Mouse (Mus musculus) lung, embryonic 15.5 days (tissue): ENCODE measurements around the gene Tmprss4. TPM values are rescaled to one million over a fixed set of nuclear protein-coding genes. Genes with fewer than 3 reads are reported as not detected.

ENCODE experiments used
- ATAC-seq: fragments of 200-750 bp; cut with Nextera tagmentation; 2 replicates; pipeline ENCODE4 v1.8.0; 2017; ENCODE audit warnings: moderate number of reproducible peaks, borderline replicate concordance; ENCODE audit not compliant: low FRiP score, low TSS enrichment; ENCODE audit errors: extremely low read depth
- H3K27ac ChIP-seq: fragments of 300-500 bp; sonication (generic); 2 replicates; pipeline ENCODE4 v1.5.1; 2015; ENCODE audit warnings: moderate library complexity, mild to moderate bottlenecking, inconsistent platforms
- H3K27me3 ChIP-seq: fragments of 300-500 bp; sonication (generic); 2 replicates; pipeline ENCODE4 v1.6.1; 2015; ENCODE audit warnings: inconsistent platforms
- H3K36me3 ChIP-seq: fragments of 300-500 bp; sonication (generic); 2 replicates; pipeline ENCODE4 v1.6.1; 2015; ENCODE audit warnings: inconsistent platforms
- H3K4me1 ChIP-seq: fragments of 300-500 bp; sonication (generic); 2 replicates; pipeline ENCODE4 v1.6.1; 2015; ENCODE audit warnings: inconsistent platforms
- H3K4me2 ChIP-seq: fragments of 300-500 bp; sonication (generic); 2 replicates; pipeline ENCODE4 v1.6.1; 2015; ENCODE audit warnings: inconsistent platforms, mild to moderate bottlenecking, moderate library complexity
- H3K4me3 ChIP-seq: fragments of 300-500 bp; sonication (generic); 2 replicates; pipeline ENCODE4 v1.5.1; 2015; ENCODE audit warnings: mild to moderate bottlenecking, inconsistent platforms
- H3K9ac ChIP-seq: fragments of 300-500 bp; sonication (generic); 2 replicates; pipeline ENCODE4 v1.6.1; 2015; ENCODE audit warnings: inconsistent platforms
- H3K9me3 ChIP-seq: fragments of 300-500 bp; sonication (generic); 2 replicates; pipeline ENCODE4 v1.6.1; 2016; ENCODE audit warnings: inconsistent platforms
- WGBS: fragments of 180-500 bp; shearing (Covaris S2); methylation state at CpG from one replicate; pipeline ENCODE4 v1.1.7; 2015; 5-methylcytosine and 5-hydroxymethylcytosine counted together
- polyA plus RNA-seq: library from polyadenylated mRNA; unstranded; fragments of >200 nt; fragmentation: Nextera tagmentation; extraction: Ambion mirVana; gene quantifications from 2 replicates; pipeline ENCODE4 v1.2.1, GENCODE M21; 2015

The Tmprss4 gene
- polyA plus RNA-seq, 1 experiment from 2014 or later, result 2.6 TPM

DNA sequence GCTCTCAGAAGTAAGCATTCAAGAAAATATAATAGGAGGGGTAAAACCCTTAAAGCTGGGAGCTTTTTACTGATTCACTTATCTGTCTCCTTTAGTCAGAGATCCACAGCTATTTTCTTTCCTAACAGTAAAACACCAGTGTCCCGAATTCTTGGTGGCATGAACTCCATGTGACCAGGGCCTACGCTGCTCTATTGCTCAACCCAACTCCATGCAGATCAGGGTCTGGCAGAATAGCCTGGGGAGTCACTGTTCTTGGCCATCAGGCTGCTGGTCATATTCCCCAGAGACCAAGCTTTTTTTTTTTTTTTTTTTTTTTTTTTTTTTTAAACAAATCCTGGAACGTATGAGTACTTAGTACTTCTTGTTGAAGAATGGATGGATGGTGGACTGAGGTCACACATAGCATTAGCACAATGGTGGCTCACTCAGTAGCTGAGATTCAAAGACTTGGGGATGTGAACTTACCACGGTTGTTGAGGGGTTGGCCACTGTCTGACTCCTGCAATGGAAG is 14.2 kb downstream of the Tmprss4 start:
- H3K27ac ChIP-seq, result no peak overlapping the region
- WGBS, result 65% methylated on average over 4 of the region's 4 CpGs
- no peak overlapping the region for H3K4me3 ChIP-seq
- no peak overlapping the region for H3K9ac ChIP-seq
- no peaks in the 10 kb centered on the region for H3K36me3 ChIP-seq
- H3K27me3 ChIP-seq, result no peaks in the 10 kb centered on the region
- no peak overlapping the region for H3K4me2 ChIP-seq
- ATAC-seq, result no peak
- no peaks in the 10 kb centered on the region for H3K4me1 ChIP-seq
- no peaks in the 10 kb centered on the region for H3K9me3 ChIP-seq

DNA sequence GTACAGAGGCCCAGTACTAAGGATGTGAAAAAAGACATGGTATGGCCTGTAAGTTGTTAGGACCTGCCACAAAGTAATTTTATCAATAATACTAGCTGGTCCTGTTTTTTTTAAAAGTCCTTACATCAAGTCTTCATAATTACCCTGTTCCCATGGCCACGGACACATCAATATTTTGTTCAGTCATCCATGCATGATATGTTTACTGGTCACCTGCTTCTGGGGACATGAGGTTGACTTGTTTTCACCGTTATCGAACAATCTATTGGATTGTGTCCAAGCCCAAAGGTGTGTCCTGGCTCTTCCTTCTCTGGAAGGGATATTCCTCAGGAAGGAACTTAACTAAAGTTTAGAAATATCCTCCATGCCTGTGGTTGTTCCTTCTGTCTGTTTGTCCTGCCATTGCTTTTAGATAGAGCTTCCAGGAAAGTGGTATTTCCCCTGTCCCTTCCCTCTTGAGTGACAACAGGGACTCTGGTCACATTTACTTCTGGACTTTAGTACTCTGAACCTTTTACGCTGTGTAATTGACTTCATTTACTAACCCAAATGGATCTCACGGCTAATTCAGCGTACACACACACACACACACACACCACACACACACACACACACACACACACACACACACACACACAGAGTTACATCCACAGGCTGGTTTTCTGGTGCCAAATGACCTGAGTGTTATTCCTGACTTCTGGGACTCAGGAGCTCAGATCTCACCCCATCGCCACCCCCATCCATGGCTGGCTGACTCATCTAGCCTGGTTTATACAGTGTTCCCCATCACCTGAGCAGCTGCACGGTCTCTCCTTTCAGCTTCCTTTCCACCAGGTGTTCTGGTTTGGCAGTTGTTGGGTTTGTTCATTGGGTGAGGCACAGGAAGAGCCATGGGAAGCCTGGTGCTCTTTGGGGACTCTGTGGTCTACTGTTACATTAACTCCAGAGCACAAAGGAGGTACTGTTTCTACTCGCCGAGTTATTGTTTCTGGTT is 15.0 kb downstream of the Tmprss4 start:
- H3K27ac ChIP-seq, result no peak overlapping the region
- ATAC-seq, result no peak

DNA sequence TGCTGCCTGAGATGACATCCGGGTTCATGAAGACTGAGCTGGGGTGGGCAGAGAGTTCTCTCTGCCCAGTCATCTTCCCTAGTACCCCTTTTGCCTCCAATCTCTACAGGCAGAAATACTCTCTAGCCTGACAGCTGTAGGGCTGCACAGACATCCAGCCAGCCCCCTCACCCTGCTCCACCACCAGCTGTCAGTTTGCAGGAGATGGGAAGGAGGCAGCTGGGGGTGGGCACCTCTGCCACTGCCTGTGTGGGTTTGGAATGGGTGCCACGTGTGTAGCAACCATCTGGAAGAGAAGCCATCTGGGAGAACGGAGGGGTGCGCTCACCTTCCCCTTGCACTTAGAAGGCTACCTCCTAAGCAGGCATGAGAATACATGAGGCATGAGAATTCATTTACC is 18.6 kb downstream of the Tmprss4 start:
- H3K27ac ChIP-seq, result no peak overlapping the region
- no peaks in the 10 kb centered on the region for H3K9me3 ChIP-seq
- no peak overlapping the region for H3K9ac ChIP-seq
- ATAC-seq, result no peak
- no peaks in the 10 kb centered on the region for H3K4me1 ChIP-seq
- no peak overlapping the region for H3K4me3 ChIP-seq
- H3K27me3 ChIP-seq, result no peaks in the 10 kb centered on the region
- WGBS, result 62% methylated on average over 4 of the region's 4 CpGs
- no peak overlapping the region for H3K4me2 ChIP-seq
- H3K36me3 ChIP-seq, result no peaks in the 10 kb centered on the region

More for the DNA sequence above, 15.0 kb downstream of the Tmprss4 start:
- 81% methylated on average over 10 of the region's 10 CpGs for WGBS
- Histone ChIP-seq H3K9me3 (no peaks in the 10 kb centered on the region), H3K4me3 (no peak overlapping the region), H3K27me3 (no peaks in the 10 kb centered on the region), H3K4me1 (no peaks in the 10 kb centered on the region), H3K4me2 (no peak overlapping the region), H3K36me3 (no peaks in the 10 kb centered on the region), H3K9ac (no peak overlapping the region)

DNA sequence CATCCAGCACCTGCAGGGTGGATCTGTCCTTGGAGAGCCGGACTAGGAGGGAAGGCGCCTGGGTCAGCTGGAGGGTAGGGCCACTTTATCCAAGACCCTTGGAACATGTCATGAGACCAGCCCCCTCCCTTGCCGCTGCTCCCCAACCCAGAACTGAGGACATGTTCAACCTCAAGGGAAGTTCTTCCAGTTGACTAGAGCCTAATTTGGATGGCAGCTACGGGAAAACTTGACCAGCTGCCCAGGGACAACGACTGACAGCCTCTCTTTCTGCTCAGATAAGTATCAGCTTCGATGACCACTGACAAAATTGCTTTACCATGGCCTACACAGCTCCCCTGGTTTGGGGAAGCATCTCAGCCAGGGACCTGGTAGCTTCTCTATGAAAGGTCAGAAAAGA is 20.6 kb downstream of the Tmprss4 start:
- WGBS, result 73% methylated on average over 6 of the region's 6 CpGs
- H3K4me1 ChIP-seq, result no peaks in the 10 kb centered on the region
- H3K4me2 ChIP-seq, result no peak overlapping the region
- no peak overlapping the region for H3K27ac ChIP-seq
- H3K27me3 ChIP-seq, result no peaks in the 10 kb centered on the region
- ATAC-seq, result no peak
- no peaks in the 10 kb centered on the region for H3K9me3 ChIP-seq
- H3K9ac ChIP-seq, result no peak overlapping the region
- H3K4me3 ChIP-seq, result no peak overlapping the region
- no peaks in the 10 kb centered on the region for H3K36me3 ChIP-seq

DNA sequence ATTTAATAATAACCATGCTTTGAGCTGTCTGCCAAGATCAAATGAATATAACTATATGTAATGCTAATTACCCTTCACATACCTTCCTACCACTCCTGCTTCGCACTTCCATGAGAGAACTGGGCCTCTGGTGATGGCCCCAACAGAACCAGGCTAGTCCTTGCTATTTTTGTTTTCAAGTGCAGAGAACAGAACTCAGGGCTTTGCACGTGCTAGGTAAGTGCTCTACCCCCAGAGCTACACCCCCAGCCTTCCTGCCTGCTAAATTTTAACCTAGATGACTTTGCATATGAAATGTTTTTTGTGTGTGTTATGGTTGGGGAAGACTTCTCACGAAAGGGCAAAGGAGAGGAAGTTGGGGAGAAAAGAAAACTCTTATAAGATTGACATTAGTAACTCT is 21.4 kb downstream of the Tmprss4 start:
- no peaks in the 10 kb centered on the region for H3K36me3 ChIP-seq
- no peak overlapping the region for H3K4me3 ChIP-seq
- no peaks in the 10 kb centered on the region for H3K9me3 ChIP-seq
- H3K9ac ChIP-seq, result no peak overlapping the region
- no peaks in the 10 kb centered on the region for H3K27me3 ChIP-seq
- no peak overlapping the region for H3K4me2 ChIP-seq
- H3K4me1 ChIP-seq, result no peaks in the 10 kb centered on the region
- ATAC-seq, result no peak
- H3K27ac ChIP-seq, result no peak overlapping the region
- WGBS, result 49% methylated on average over 3 of the region's 3 CpGs

DNA sequence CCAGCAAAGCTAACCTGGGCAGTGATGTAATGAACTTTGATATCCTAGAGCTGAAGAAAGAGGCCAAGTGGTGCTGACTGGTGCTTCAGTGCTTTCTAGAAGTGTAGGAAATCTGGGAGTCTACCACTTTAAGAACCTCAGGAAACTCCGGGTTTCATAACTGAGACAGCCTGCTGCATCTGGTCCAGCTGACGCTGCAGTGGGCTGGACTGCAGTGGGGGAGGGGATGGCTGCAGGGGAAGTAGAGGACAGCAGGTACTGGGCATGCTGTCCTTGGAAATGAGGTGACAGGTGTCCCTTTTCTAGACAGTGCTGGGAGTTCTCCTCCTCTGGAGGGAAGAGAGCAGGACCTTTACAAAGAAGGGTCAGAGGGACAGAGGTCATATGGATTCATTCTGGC is 22.1 kb downstream of the Tmprss4 start, which contains the start of gene BC049352:
Gene BC049352 (plus strand): TSS at position 238 of the 400 bp plus-strand sequence.
- ATAC-seq, result no peak

DNA sequence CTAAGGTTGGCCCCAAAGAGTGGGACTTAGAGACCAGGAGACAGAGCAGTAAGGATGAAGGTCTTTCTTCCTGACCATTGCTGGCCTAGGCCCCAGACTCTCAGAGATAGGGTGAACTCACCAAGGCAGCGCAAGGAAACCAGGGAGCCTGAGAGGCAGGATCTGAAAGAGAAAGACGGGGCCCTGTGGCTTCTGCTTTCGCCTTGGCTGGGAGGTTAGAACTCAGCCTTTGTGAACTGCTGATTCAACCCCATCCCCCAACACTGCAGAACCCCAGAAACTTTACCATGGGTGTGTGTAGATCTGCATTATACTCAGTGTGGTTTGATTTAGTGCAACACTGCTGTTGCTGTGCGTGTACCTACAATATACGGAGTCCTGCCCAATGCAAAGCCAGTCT is 24.6 kb downstream of the Tmprss4 start:
- Histone ChIP-seq H3K9me3 (no peaks in the 10 kb centered on the region), H3K4me2 (no peak overlapping the region), H3K36me3 (no peaks in the 10 kb centered on the region), H3K4me1 (no peaks in the 10 kb centered on the region), H3K27me3 (no peaks in the 10 kb centered on the region), H3K9ac (no peak overlapping the region), H3K27ac (no peak overlapping the region), H3K4me3 (no peak overlapping the region)
- ATAC-seq, result no peak
- 85% methylated on average over 5 of the region's 5 CpGs for WGBS

More for the DNA sequence above, 22.1 kb downstream of the Tmprss4 start, which contains the start of gene BC049352:
- WGBS, result 7% methylated on average over 2 of the region's 2 CpGs
- Histone ChIP-seq H3K27ac (no peak within 1 kb of the TSS), H3K9ac (no peak within 1 kb of the TSS), H3K27me3 (no peaks in the 10 kb centered on the region), H3K9me3 (no peaks in the 10 kb centered on the region), H3K4me2 (no peak within 1 kb of the TSS), H3K4me1 (no peaks in the 10 kb centered on the region), H3K4me3 (no peak within 1 kb of the TSS), H3K36me3 (no peaks in the 10 kb centered on the region)

DNA sequence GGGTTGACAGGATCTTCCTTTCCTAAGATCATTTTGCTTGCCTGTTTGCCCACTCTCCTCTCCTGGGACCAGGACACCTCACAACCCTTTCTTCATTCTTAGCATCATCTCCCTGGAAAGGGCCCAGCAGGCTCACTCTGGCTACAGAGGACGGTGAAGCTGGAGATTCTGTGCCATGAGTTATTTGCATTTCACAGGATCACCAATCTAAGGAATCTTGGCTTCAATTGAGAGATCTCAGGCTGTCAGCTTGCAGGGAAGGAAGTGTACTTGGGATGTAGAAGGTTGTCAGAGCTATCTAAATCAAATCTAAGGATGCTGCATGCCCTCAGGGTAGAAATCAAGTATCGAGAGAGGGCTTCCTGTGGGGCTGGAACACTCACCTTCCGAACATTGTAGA is 30.4 kb downstream of the Tmprss4 start:
- H3K4me3 ChIP-seq, result no peak overlapping the region
- 55% methylated on average over 3 of the region's 3 CpGs for WGBS
- no peaks in the 10 kb centered on the region for H3K36me3 ChIP-seq
- ATAC-seq, result no peak
- H3K27ac ChIP-seq, result no peak overlapping the region
- no peak overlapping the region for H3K9ac ChIP-seq
- H3K9me3 ChIP-seq, result no peaks in the 10 kb centered on the region
- no peak overlapping the region for H3K4me2 ChIP-seq
- H3K4me1 ChIP-seq, result no peaks in the 10 kb centered on the region
- no peaks in the 10 kb centered on the region for H3K27me3 ChIP-seq

DNA sequence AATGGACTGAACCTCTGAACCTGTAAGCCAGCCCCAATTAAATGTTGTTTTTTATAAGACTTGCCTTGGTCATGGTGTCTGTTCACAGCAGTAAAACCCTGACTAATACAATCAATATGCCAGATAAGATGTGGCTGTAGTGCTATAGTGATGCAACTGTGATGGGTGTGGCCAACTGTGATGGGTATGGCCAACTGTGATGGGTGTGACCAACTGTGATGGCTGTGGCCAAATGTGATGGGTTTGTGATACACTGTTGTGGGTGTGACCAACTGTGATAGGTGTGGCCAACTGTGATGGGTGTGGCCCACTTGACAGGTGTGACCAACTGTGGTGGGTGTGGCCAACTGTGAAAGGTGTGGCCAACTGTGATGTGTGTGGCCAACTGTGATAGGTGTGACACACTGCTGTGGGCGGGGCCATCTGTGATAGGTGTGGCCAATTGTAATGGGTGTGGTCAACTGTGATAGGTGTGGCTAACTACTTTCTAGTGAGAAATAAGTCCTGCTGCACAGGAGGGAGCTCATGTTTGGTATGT is 32.8 kb downstream of the Tmprss4 start:
- 81% methylated on average over 1 of the region's 1 CpGs for WGBS
- H3K9ac ChIP-seq, result no peak overlapping the region
- no peak overlapping the region for H3K4me2 ChIP-seq
- no peak for ATAC-seq
- H3K27ac ChIP-seq, result no peak overlapping the region
- H3K4me1 ChIP-seq, result no peaks in the 10 kb centered on the region
- no peaks in the 10 kb centered on the region for H3K36me3 ChIP-seq
- no peaks in the 10 kb centered on the region for H3K9me3 ChIP-seq
- no peaks in the 10 kb centered on the region for H3K27me3 ChIP-seq
- no peak overlapping the region for H3K4me3 ChIP-seq

DNA sequence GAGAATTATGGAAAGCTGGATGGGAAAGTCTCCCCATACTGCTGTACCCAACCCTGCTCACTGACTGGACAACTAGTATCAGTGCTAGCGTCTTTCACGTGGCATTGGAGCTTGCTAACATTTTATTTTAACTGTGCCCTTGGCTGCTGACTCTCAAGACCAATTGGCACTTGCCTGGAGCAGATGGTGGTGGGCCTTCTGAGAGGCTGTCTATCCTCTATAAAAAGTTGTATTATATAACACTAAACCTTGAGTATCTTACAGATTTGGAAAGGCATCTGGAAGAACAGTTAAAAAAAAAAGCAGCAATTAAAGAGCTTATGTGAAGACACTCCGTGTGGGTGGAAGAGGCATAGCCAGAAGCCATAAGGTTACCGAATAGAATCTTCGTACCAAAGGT is 33.7 kb downstream of the Tmprss4 start:
- Histone ChIP-seq H3K36me3 (no peaks in the 10 kb centered on the region), H3K9me3 (no peaks in the 10 kb centered on the region), H3K4me1 (no peaks in the 10 kb centered on the region), H3K4me3 (no peak overlapping the region), H3K4me2 (no peak overlapping the region), H3K27me3 (no peaks in the 10 kb centered on the region), H3K9ac (no peak overlapping the region), H3K27ac (no peak overlapping the region)
- ATAC-seq, result no peak
- WGBS, result 90% methylated on average over 5 of the region's 5 CpGs

DNA sequence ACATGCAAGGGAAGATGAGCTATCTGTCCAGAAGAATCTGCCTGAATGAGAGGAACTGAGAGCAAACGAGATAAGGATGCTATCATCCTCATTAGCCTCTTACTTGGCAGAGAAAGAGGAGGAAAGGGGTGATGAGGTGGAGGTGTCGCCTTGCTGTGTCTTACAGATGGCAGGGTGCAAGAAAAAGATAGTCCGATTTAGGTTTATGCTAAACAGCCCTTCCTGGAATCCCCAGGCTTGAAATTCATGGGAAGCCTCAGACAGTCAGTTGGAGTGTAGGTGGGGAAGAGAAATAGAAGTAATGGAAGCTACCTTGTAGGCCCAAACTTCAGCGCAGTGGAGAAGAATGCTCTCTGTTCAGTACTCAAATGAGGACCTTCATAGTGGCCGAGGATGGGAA is 36.0 kb downstream of the Tmprss4 start:
- ATAC-seq, result no peak
- H3K36me3 ChIP-seq, result no peaks in the 10 kb centered on the region

DNA sequence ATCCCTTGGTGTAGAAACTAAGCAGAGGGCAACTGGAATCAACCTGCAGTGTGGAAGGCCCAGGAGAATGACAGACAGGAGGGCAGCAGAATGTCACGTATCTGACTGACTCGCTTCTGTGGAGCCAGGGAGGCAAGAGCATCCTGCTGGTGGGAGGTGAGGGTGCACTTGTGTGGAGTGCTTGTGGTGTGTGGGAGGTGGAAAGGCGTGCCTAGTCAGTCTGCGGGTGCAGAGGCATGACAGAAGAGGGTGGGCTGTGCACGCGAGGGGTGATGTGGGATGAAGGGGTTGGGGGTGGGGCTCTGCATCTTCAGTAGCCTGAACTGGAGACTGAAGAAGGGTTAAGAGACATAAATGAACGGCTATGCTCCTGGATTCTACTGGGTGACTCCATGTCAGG is 50.5 kb downstream of the Tmprss4 start:
- no peak overlapping the region for H3K9ac ChIP-seq

More for the DNA sequence above, 36.0 kb downstream of the Tmprss4 start:
- no peaks in the 10 kb centered on the region for H3K9me3 ChIP-seq
- no peak overlapping the region for H3K9ac ChIP-seq
- no peak overlapping the region for H3K4me3 ChIP-seq
- no peak overlapping the region for H3K27ac ChIP-seq
- H3K4me2 ChIP-seq, result no peak overlapping the region
- H3K4me1 ChIP-seq, result no peaks in the 10 kb centered on the region
- 56% methylated on average over 5 of the region's 5 CpGs for WGBS
- H3K27me3 ChIP-seq, result no peaks in the 10 kb centered on the region

More for the DNA sequence above, 50.5 kb downstream of the Tmprss4 start:
- Histone ChIP-seq H3K4me3 (no peak overlapping the region), H3K9me3 (no peaks in the 10 kb centered on the region), H3K27ac (no peak overlapping the region), H3K27me3 (peaks cover 21% of the 10 kb centered on the region; the same call in 1 of the 2 replicates), H3K4me1 (no peaks in the 10 kb centered on the region), H3K4me2 (no peak overlapping the region), H3K36me3 (no peaks in the 10 kb centered on the region)
- no peak for ATAC-seq
- 46% methylated on average over 7 of the region's 7 CpGs for WGBS
